Mouse (Mus musculus) CH12.LX (cell line): Measurements from ENCODE around the gene Fam222b. TPM values are rescaled to one million over a fixed set of nuclear protein-coding genes. Genes with fewer than 3 reads are reported as not detected.

Experiments
- DNase-seq: peaks from one replicate; pipeline ENCODE4 v3.0.0-alpha.2; 2013; ENCODE audit errors: extremely low read depth
- H3K27ac ChIP-seq: 2 replicates; pipeline ENCODE4 v1.5.1; 2012; ENCODE audit warnings: low read depth, mild to moderate bottlenecking, control low read depth, moderate library complexity; ENCODE audit not compliant: insufficient read depth
- H3K27me3 ChIP-seq: replicated peaks from 2 replicates; pipeline ENCODE3; 2012; ENCODE audit warnings: inconsistent platforms
- H3K36me3 ChIP-seq, 2 experiments: replicated peaks in 1 of 2; 2 replicates each; pipeline versions ENCODE3 to v1.6.1; 2012; ENCODE audit warnings: inconsistent platforms in 1 of 2, low read length in 1 of 2, mild to moderate bottlenecking in 1 of 2, mixed read lengths in 1 of 2, moderate library complexity in 1 of 2; ENCODE audit not compliant: control insufficient read depth in 1 of 2, insufficient read depth in 1 of 2
- H3K4me1 ChIP-seq, 2 experiments: 2 replicates each; pipeline ENCODE4 v1.6.1; 2012; ENCODE audit warnings: inconsistent platforms in 1 of 2, moderate library complexity in 1 of 2; ENCODE audit not compliant: insufficient read depth in 2 of 2, control insufficient read depth in 1 of 2
- H3K4me2 ChIP-seq: 2 replicates; pipeline ENCODE4 v1.6.1; 2012; ENCODE audit warnings: low read depth, mild to moderate bottlenecking, control low read depth; ENCODE audit not compliant: poor library complexity, insufficient read depth, severe bottlenecking
- H3K4me3 ChIP-seq, 3 experiments: fragments of 150-350 bp in 1 of 3; sonication (generic) in 1 of 3; replicated peaks in 1 of 3; 2 replicates each; pipeline versions ENCODE3 to v1.5.1; 2011 to 2012; ENCODE audit warnings: low read depth in 2 of 3, low read length in 2 of 3, mild to moderate bottlenecking in 2 of 3, moderate library complexity in 2 of 3, control low read depth in 1 of 3, improper control_type of control experiment in 1 of 3, inconsistent platforms in 1 of 3, mixed read lengths in 1 of 3; ENCODE audit not compliant: poor library complexity in 1 of 3
- H3K79me2 ChIP-seq: replicated peaks from 2 replicates; pipeline ENCODE4 v1.6.1; 2012; ENCODE audit warnings: mild to moderate bottlenecking, moderate library complexity; ENCODE audit not compliant: control insufficient read depth, poor library complexity, insufficient read depth, severe bottlenecking; ENCODE audit errors: extremely low read depth
- H3K9ac ChIP-seq: 2 replicates; pipeline ENCODE4 v1.6.1; 2012; ENCODE audit warnings: low read depth, mild to moderate bottlenecking, control low read depth, moderate library complexity; ENCODE audit not compliant: insufficient read depth
- H3K9me3 ChIP-seq: replicated peaks from 2 replicates; pipeline ENCODE3; 2012; ENCODE audit warnings: low read length, inconsistent platforms, mixed read lengths
- BHLHE40 ChIP-seq: IDR thresholded peaks from 2 replicates; pipeline ENCODE4 v1.6.1; 2011; ENCODE audit warnings: mild to moderate bottlenecking, low read depth, low read length, improper control_type of control experiment
- CHD2 ChIP-seq: IDR thresholded peaks from 2 replicates; pipeline ENCODE4 v1.6.1; 2011; ENCODE audit warnings: low read length, improper control_type of control experiment
- CTCF ChIP-seq, 2 experiments: IDR thresholded peaks in 1 of 2; conservative IDR thresholded peaks in 1 of 2; 2 replicates each; pipeline ENCODE4 v1.5.1; 2011 to 2012; ENCODE audit warnings: low read depth in 2 of 2, low read length in 2 of 2, improper control_type of control experiment in 1 of 2, inconsistent platforms in 1 of 2, mild to moderate bottlenecking in 1 of 2, moderate library complexity in 1 of 2
- E2F4 ChIP-seq: IDR thresholded peaks from 2 replicates; pipeline ENCODE4 v1.6.1; 2011; ENCODE audit warnings: low read depth, low read length, improper control_type of control experiment; ENCODE audit not compliant: insufficient replicate concordance
- EP300 ChIP-seq: IDR thresholded peaks from 2 replicates; pipeline ENCODE4 v1.6.1; 2011; ENCODE audit warnings: low read length, improper control_type of control experiment
- GABPA ChIP-seq: IDR thresholded peaks from 2 replicates; pipeline ENCODE4 v1.6.1; 2012; ENCODE audit warnings: low read depth, low read length, improper control_type of control experiment, inconsistent platforms; ENCODE audit not compliant: insufficient replicate concordance
- HCFC1 ChIP-seq: IDR thresholded peaks from 2 replicates; pipeline ENCODE4 v1.6.1; 2012; ENCODE audit warnings: low read depth, mild to moderate bottlenecking, inconsistent platforms, low read length, improper control_type of control experiment
- IRF4 ChIP-seq: IDR thresholded peaks from 2 replicates; pipeline ENCODE4 v1.6.1; 2014; ENCODE audit warnings: low read depth, mild to moderate bottlenecking, inconsistent platforms, low read length, improper control_type of control experiment
- JUN ChIP-seq: IDR thresholded peaks from 2 replicates; pipeline ENCODE4 v1.6.1; 2011; ENCODE audit warnings: low read depth, mild to moderate bottlenecking, low read length, improper control_type of control experiment, moderate library complexity; ENCODE audit not compliant: insufficient read depth
- JUND ChIP-seq: conservative IDR thresholded peaks from 2 replicates; pipeline ENCODE4 v1.6.1; 2011; ENCODE audit warnings: low read depth, low read length, improper control_type of control experiment
- MAFK ChIP-seq: IDR thresholded peaks from 2 replicates; pipeline ENCODE4 v1.6.1; 2011; ENCODE audit warnings: low read length, improper control_type of control experiment; ENCODE audit not compliant: insufficient replicate concordance
- MAX ChIP-seq: IDR thresholded peaks from 2 replicates; pipeline ENCODE4 v1.6.1; 2011; ENCODE audit warnings: low read length, improper control_type of control experiment
- MEF2A ChIP-seq: IDR thresholded peaks from 2 replicates; pipeline ENCODE4 v1.6.1; 2014; ENCODE audit warnings: low read depth, mild to moderate bottlenecking, inconsistent platforms, low read length, improper control_type of control experiment, borderline replicate concordance
- MXI1 ChIP-seq: IDR thresholded peaks from 2 replicates; pipeline ENCODE4 v1.6.1; 2011; ENCODE audit warnings: mild to moderate bottlenecking, low read depth, low read length, improper control_type of control experiment
- MYC ChIP-seq: IDR thresholded peaks from 2 replicates; pipeline ENCODE4 v1.6.1; 2011; ENCODE audit warnings: low read depth, mild to moderate bottlenecking, improper control_type of control experiment, low read length
- NELFE ChIP-seq: IDR thresholded peaks from 2 replicates; pipeline ENCODE4 v1.6.1; 2011; ENCODE audit warnings: low read depth, low read length, improper control_type of control experiment
- NRF1 ChIP-seq: IDR thresholded peaks from 2 replicates; pipeline ENCODE4 v1.6.1; 2014; ENCODE audit warnings: low read depth, mild to moderate bottlenecking, inconsistent platforms, low read length, improper control_type of control experiment, moderate library complexity
- PAX5 ChIP-seq: IDR thresholded peaks from 2 replicates; pipeline ENCODE4 v1.6.1; 2012; ENCODE audit warnings: low read length, inconsistent platforms, mixed read lengths
- POLR2A ChIP-seq: IDR thresholded peaks from 2 replicates; pipeline ENCODE4 v1.6.1; 2011; ENCODE audit warnings: low read depth, mild to moderate bottlenecking, improper control_type of control experiment, low read length
- POLR2AphosphoS2 ChIP-seq: IDR thresholded peaks from 2 replicates; pipeline ENCODE4 v1.6.1; 2011; ENCODE audit warnings: low read depth, low read length, improper control_type of control experiment
- SIN3A ChIP-seq: IDR thresholded peaks from 2 replicates; pipeline ENCODE4 v1.6.1; 2012; ENCODE audit warnings: low read length, improper control_type of control experiment, inconsistent platforms
- SMC3 ChIP-seq: IDR thresholded peaks from 2 replicates; pipeline ENCODE4 v1.6.1; 2011; ENCODE audit warnings: low read depth, low read length, improper control_type of control experiment
- TBP ChIP-seq: conservative IDR thresholded peaks from 2 replicates; pipeline ENCODE4 v1.6.1; 2011; ENCODE audit warnings: low read depth, low read length, improper control_type of control experiment
- TCF12 ChIP-seq: IDR thresholded peaks from 2 replicates; pipeline ENCODE4 v1.6.1; 2014; ENCODE audit warnings: low read depth, mild to moderate bottlenecking, inconsistent platforms, low read length, improper control_type of control experiment
- UBTF ChIP-seq: IDR thresholded peaks from 2 replicates; pipeline ENCODE4 v1.6.1; 2012; ENCODE audit warnings: low read depth, mild to moderate bottlenecking, inconsistent platforms, low read length, improper control_type of control experiment, moderate library complexity
- USF1 ChIP-seq: IDR thresholded peaks from 2 replicates; pipeline ENCODE4 v1.6.1; 2014; ENCODE audit warnings: low read depth, mild to moderate bottlenecking, inconsistent platforms, low read length, improper control_type of control experiment
- USF2 ChIP-seq: conservative IDR thresholded peaks from 2 replicates; pipeline ENCODE4 v1.6.1; 2011; ENCODE audit warnings: low read depth, low read length, improper control_type of control experiment
- ZKSCAN1 ChIP-seq: IDR thresholded peaks from 2 replicates; pipeline ENCODE4 v1.6.1; 2012; ENCODE audit warnings: low read depth, inconsistent platforms, low read length, improper control_type of control experiment, borderline replicate concordance
- ZMIZ1 ChIP-seq: IDR thresholded peaks from 2 replicates; pipeline ENCODE4 v1.6.1; 2012; ENCODE audit warnings: low read depth, mild to moderate bottlenecking, inconsistent platforms, low read length, improper control_type of control experiment
- dilution Hi-C: fragments of 300-500 bp; cut with MboI; formaldehyde crosslinking; loops from 2 replicates; pipeline ENCODE4 v1.14.3; 2020; ENCODE audit warnings: low sequenced_read_pairs; ENCODE audit not compliant: extremely low pct_unique_long_range_greater_than_20kb, extremely low pct_ligation_motif_present
- in situ Hi-C: fragments of 300-500 bp; cut with MboI; formaldehyde crosslinking; loops from 3 replicates; pipeline ENCODE4 v1.14.3; 2019; ENCODE audit warnings: low sequenced_read_pairs, low pct_ligation_motif_present, low pct_unique_long_range_greater_than_20kb, mixed read lengths
- polyA plus RNA-seq: library from polyadenylated mRNA; unstranded; fragments of >175 nt; gene quantifications from 2 replicates; pipeline ENCODE4 v1.2.1, GENCODE M21; 2012; ENCODE audit warnings: low read depth; ENCODE audit not compliant: insufficient read length
- total RNA-seq, 2 experiments: library from RNA; depleted of rRNA; stranded (reverse); fragments of 300-350 nt in 1 of 2; fragments of >200 nt in 1 of 2; gene quantifications; 2 replicates each; pipeline ENCODE4 v1.2.3; 2012 to 2014

Gene Fam222b
- total and polyA plus RNA-seq, 3 experiments = 5.9 to 34.4 (median 8.7) TPM

GRCm38 (mm10) chr11:78167257-78167959, 72.9 kb downstream of the Fam222b start:
- H3K36me3 ChIP-seq = peaks cover 0 to 33% of the 10 kb centered on the region in 2 experiments
- H3K4me1 ChIP-seq = peaks cover 20 to 60% of the 10 kb centered on the region in 2 experiments
- in situ Hi-C loops (no loop called here), dilution Hi-C loops (no loop called here)
- H3K9me3 ChIP-seq = peaks cover 2% of the 10 kb centered on the region
- peaks cover 25% of the 10 kb centered on the region for H3K79me2 ChIP-seq
- no peak for DNase-seq
- no peak overlapping the region for H3K4me2 ChIP-seq
- no peaks in the 10 kb centered on the region for H3K27me3 ChIP-seq
- H3K27ac ChIP-seq = no peak overlapping the region
- H3K9ac ChIP-seq = no peak overlapping the region
- H3K4me3 ChIP-seq = no peak overlapping the region
- TF ChIP-seq GABPA (no peak), EP300 (no peak), POLR2AphosphoS2 (no peak), USF2 (no peak), HCFC1 (no peak), ZKSCAN1 (no peak), JUND (no peak), BHLHE40 (no peak), USF1 (no peak), MXI1 (no peak), JUN (no peak), CHD2 (no peak), CTCF (conservative IDR thresholded peaks at IDR 0.05 in 1 of 2, IDR thresholded peaks at IDR 0.05 in 1 of 2; ENCODE audit: low read depth in 2 of 2, low read length in 2 of 2) (no peak), NELFE (no peak), MAX (no peak), MEF2A (no peak), TBP (no peak)

- H3K27ac ChIP-seq = peak overlapping the region; percentile 21
- dilution Hi-C loops (no loop called here), in situ Hi-C loops (no loop called here)
- H3K4me1 ChIP-seq = peaks cover 11 to 55% of the 10 kb centered on the region in 2 experiments
- peak overlapping the region; percentile 3 to 48 (median 12) for H3K4me3 ChIP-seq
- DNase-seq = peak; percentile 77
- H3K9ac ChIP-seq = peak overlapping the region; percentile 7; the same call in 1 of the 2 replicates
- peaks cover 2% of the 10 kb centered on the region for H3K9me3 ChIP-seq
- peaks cover 13% of the 10 kb centered on the region for H3K79me2 ChIP-seq
- H3K4me2 ChIP-seq = peak overlapping the region; percentile 14
- no peaks in the 10 kb centered on the region for H3K27me3 ChIP-seq
- peaks cover 0 to 37% of the 10 kb centered on the region in 2 experiments for H3K36me3 ChIP-seq
- TF ChIP-seq TBP (no peak), E2F4 (no peak), ZMIZ1 (no peak), IRF4 (peak; percentile 74), USF2 (no peak), UBTF (no peak), GABPA (no peak), POLR2AphosphoS2 (no peak), TCF12 (peak; percentile 89), CTCF (conservative IDR thresholded peaks at IDR 0.05 in 1 of 2, IDR thresholded peaks at IDR 0.05 in 1 of 2; ENCODE audit: low read depth in 2 of 2, low read length in 2 of 2) (no peak), MYC (peak; percentile 16; the same call in 1 of the 2 replicates), CHD2 (no peak; the same call in 1 of the 2 replicates), SMC3 (no peak; the same call in 1 of the 2 replicates), POLR2A (peak; percentile 41; the same call in 1 of the 2 replicates), MAFK (no peak), PAX5 (no peak), MXI1 (peak; percentile 58), NELFE (0 out of 2 replicates have a peak, but pooled peaks have one; percentile 42), NRF1 (peak; percentile 60; the same call in 1 of the 2 replicates), SIN3A (peak; percentile 90)
These were observed 74.3 kb downstream of the Fam222b start for GRCm38 (mm10) chr11:78168541-78169468.
